Mouse (Mus musculus): ENCODE measurements around the gene Btla. TPM values are rescaled to one million over a fixed set of nuclear protein-coding genes. Genes with fewer than 3 reads are reported as not detected.

The Btla gene
- polyA plus RNA-seq, 1 experiment = 1.8 TPM

DNA sequence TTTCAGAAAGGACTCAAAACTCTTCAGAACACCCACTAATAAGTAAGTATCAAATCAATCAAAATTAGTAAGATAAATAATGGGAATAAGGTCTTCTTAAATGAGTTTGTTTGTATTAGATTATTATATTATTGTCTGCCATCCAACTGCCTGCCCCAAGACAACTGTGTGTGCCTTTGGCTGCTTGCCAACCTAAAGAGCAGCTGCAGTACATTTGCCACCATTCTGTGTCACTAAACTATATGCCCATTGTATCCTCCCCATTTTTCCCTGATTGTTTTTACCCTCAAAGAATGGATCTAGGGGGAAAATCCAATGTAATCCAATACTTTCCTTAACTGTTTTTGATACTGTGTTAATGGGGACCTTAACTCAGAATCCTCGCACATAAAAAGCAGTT is 18.6 kb downstream of the Btla start:
- no peaks in the 10 kb centered on the region for H3K27me3 ChIP-seq (replicated peaks; ENCODE audit: control insufficient read depth, insufficient read depth, low read length)
- TF ChIP-seq POLR2A (IDR thresholded peaks at IDR 0.05; ENCODE audit: low read depth, low read length) (no peak), CTCF (conservative IDR thresholded peaks at IDR 0.05; ENCODE audit: insufficient read depth, insufficient read length, low read depth, low read length) (no peak)
- DNase-seq = no peak
- WGBS = 91% methylated on average over 1 of the region's 1 CpGs
- no peak overlapping the region for H3K27ac ChIP-seq (ENCODE audit: insufficient read depth, low read depth, low read length)
- H3K4me1 ChIP-seq (ENCODE audit: control insufficient read depth, insufficient read depth, low read length) = no peaks in the 10 kb centered on the region
- H3K4me3 ChIP-seq (ENCODE audit: insufficient read depth, low read depth, low read length) = no peak overlapping the region
- no peaks in the 10 kb centered on the region for H3K36me3 ChIP-seq (ENCODE audit: control insufficient read depth, insufficient read depth, low read length)

DNA sequence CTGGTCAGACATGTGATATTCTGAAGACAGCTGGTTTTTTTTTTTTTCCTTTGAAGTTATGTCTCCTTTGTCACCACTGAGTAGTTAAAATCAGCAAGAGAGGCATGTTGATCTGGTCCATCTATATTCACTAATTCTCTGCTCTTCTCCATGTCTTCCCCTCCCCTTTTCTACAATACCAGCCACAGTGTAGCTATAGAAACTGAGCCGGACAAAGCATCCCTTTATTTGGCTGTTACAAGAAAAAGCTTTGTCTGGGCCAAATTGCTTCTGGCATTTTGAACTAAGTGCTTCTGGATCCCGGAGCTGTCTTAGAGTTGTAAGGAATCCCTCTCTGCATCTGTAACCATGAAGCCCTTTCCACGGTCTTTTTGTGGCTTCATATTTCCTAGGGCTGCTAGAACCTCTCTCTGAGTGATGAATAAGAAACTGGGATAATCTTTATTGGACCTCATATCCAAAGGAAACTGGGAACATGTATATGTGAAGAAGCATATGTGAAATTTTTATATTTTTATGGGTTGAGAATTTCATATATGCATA is 20.9 kb downstream of the Btla start:
- Histone ChIP-seq H3K27ac (ENCODE audit: insufficient read depth, low read depth, low read length) (no peak overlapping the region), H3K36me3 (ENCODE audit: control insufficient read depth, insufficient read depth, low read length) (no peaks in the 10 kb centered on the region), H3K4me1 (ENCODE audit: control insufficient read depth, insufficient read depth, low read length) (no peaks in the 10 kb centered on the region), H3K4me3 (ENCODE audit: insufficient read depth, low read depth, low read length) (no peak overlapping the region), H3K27me3 (replicated peaks; ENCODE audit: control insufficient read depth, insufficient read depth, low read length) (no peaks in the 10 kb centered on the region)
- WGBS = 75% methylated on average over 3 of the region's 3 CpGs
- TF ChIP-seq CTCF (conservative IDR thresholded peaks at IDR 0.05; ENCODE audit: insufficient read depth, insufficient read length, low read depth, low read length) (no peak), POLR2A (IDR thresholded peaks at IDR 0.05; ENCODE audit: low read depth, low read length) (no peak)
- DNase-seq = no peak

DNA sequence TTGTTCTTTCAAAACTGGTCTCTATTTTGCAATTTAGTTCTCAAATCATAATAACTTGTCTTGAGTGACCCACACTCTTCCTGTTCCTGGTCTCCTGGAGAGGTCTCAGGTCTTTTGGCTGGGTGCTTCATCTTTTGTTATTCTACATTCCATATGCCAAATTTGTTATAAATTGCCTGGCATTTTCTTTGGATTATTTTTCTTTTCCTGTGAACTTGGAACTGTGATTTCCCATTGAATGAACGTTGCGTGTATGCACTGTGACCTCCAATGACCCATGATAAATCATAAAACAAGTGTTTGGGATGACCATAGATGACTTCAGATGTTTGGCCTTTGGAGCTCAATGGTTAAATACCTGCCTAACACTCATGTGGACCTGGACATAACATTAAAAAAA is 25.6 kb downstream of the Btla start:
- DNase-seq = peak; percentile 82

DNA sequence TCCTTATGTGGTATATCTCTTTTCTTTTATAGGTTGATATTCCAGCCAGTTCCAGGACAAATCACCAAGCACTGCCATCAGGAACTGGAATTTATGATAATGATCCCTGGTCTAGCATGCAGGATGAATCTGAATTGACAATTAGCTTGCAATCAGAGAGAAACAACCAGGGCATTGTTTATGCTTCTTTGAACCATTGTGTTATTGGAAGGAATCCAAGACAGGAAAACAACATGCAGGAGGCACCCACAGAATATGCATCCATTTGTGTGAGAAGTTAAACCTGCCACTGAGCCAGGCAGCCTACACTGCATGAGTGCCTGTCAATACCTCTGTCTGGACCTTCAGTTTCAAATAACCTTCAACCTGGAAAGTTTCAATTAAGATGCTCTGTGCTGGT is 26.2 kb downstream of the Btla start:
- H3K27me3 ChIP-seq (replicated peaks; ENCODE audit: control insufficient read depth, insufficient read depth, low read length) = no peaks in the 10 kb centered on the region
- no peaks in the 10 kb centered on the region for H3K36me3 ChIP-seq (ENCODE audit: control insufficient read depth, insufficient read depth, low read length)
- H3K4me3 ChIP-seq (ENCODE audit: insufficient read depth, low read depth, low read length) = no peak overlapping the region
- H3K4me1 ChIP-seq (ENCODE audit: control insufficient read depth, insufficient read depth, low read length) = no peaks in the 10 kb centered on the region
- H3K27ac ChIP-seq (ENCODE audit: insufficient read depth, low read depth, low read length) = peak overlapping the region; percentile 57
- peak; percentile 19 for DNase-seq
- TF ChIP-seq POLR2A (IDR thresholded peaks at IDR 0.05; ENCODE audit: low read depth, low read length) = no peak

More for the DNA sequence above, 25.6 kb downstream of the Btla start:
- H3K4me1 ChIP-seq (ENCODE audit: control insufficient read depth, insufficient read depth, low read length) = no peaks in the 10 kb centered on the region
- no peak overlapping the region for H3K27ac ChIP-seq (ENCODE audit: insufficient read depth, low read depth, low read length)
- no peak overlapping the region for H3K4me3 ChIP-seq (ENCODE audit: insufficient read depth, low read depth, low read length)
- TF ChIP-seq CTCF (conservative IDR thresholded peaks at IDR 0.05; ENCODE audit: insufficient read depth, insufficient read length, low read depth, low read length) = no peak
- TF ChIP-seq POLR2A (IDR thresholded peaks at IDR 0.05; ENCODE audit: low read depth, low read length) = no peak
- WGBS = 45% methylated on average over 2 of the region's 2 CpGs
- H3K27me3 ChIP-seq (replicated peaks; ENCODE audit: control insufficient read depth, insufficient read depth, low read length) = no peaks in the 10 kb centered on the region
- no peaks in the 10 kb centered on the region for H3K36me3 ChIP-seq (ENCODE audit: control insufficient read depth, insufficient read depth, low read length)

DNA sequence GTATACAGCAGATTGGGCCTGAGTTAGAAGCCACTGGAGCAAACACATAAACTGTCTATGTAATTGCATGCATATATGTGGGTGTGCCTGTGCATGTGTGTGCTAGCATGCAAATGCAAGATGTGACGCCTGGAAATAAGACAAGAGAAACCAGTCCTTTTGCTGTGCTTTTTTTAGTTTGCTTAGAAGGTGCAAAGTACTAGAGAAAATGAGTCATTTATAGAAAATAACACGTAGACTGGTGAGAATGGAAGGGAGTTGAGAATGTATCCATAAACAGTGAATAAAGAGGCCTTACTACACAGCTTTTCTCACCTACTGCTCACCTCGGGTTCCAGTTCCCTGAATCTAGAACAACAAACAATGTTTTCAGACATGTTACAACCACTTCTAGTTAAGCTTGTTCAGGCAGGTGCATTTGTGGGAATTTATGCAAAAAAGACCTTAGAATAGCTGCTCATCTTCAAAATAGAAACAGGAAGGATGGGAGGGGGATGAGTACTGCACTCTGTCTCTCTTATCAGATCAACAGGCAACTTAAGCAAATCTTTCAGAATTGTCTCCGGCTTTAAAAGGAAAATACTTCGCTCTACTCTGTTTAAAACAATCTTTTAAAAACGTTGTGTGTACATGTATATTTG is 27.8 kb downstream of the Btla start:
- DNase-seq = peak; percentile 39

DNA sequence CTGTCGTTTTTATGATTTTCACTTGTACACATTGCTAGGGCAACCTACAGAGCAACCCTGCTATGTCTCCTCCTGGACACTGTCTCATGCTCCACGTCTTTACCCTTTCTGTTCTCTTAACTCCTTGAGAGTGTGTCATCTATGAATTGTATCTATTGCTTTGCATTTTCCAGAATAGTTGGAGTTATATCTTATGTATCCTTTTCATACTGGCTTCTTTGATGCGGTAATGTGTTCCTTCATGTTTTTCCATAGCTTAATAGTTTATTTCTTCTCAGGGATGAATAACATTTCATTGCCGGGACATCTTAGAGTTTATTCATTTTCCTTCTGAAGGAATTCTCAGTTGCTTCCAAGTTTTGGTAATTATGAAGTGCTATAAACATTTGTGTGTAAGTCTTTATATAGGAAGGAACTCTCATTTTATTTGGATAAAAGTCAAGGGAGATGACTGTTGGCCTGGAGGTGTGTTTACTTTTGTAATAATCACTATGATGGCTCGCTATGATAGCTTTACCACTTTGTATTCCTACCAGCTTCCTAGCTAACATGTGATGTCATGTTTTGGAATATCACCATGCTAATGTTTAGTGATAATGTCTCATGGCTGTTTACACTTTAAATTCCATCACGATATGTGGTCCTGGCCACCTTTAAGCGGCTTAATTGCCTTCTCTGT is 31.2 kb downstream of the Btla start:
- H3K36me3 ChIP-seq (ENCODE audit: control insufficient read depth, insufficient read depth, low read length) = no peaks in the 10 kb centered on the region
- H3K27ac ChIP-seq (ENCODE audit: insufficient read depth, low read depth, low read length) = no peak overlapping the region
- DNase-seq = no peak
- WGBS = 93% methylated on average over 7 of the region's 7 CpGs
- no peaks in the 10 kb centered on the region for H3K27me3 ChIP-seq (replicated peaks; ENCODE audit: control insufficient read depth, insufficient read depth, low read length)
- H3K4me3 ChIP-seq (ENCODE audit: insufficient read depth, low read depth, low read length) = no peak overlapping the region
- no peak for TF ChIP-seq POLR2A (IDR thresholded peaks at IDR 0.05; ENCODE audit: low read depth, low read length)
- TF ChIP-seq CTCF (conservative IDR thresholded peaks at IDR 0.05; ENCODE audit: insufficient read depth, insufficient read length, low read depth, low read length) = no peak
- H3K4me1 ChIP-seq (ENCODE audit: control insufficient read depth, insufficient read depth, low read length) = no peaks in the 10 kb centered on the region

More for the DNA sequence above, 27.8 kb downstream of the Btla start:
- Histone ChIP-seq H3K27me3 (replicated peaks; ENCODE audit: control insufficient read depth, insufficient read depth, low read length) (no peaks in the 10 kb centered on the region), H3K36me3 (ENCODE audit: control insufficient read depth, insufficient read depth, low read length) (no peaks in the 10 kb centered on the region), H3K4me3 (ENCODE audit: insufficient read depth, low read depth, low read length) (no peak overlapping the region), H3K4me1 (ENCODE audit: control insufficient read depth, insufficient read depth, low read length) (no peaks in the 10 kb centered on the region), H3K27ac (ENCODE audit: insufficient read depth, low read depth, low read length) (no peak overlapping the region)
- WGBS = 74% methylated on average over 6 of the region's 6 CpGs
- TF ChIP-seq CTCF (conservative IDR thresholded peaks at IDR 0.05; ENCODE audit: insufficient read depth, insufficient read length, low read depth, low read length) = no peak
- TF ChIP-seq POLR2A (IDR thresholded peaks at IDR 0.05; ENCODE audit: low read depth, low read length) = no peak

DNA sequence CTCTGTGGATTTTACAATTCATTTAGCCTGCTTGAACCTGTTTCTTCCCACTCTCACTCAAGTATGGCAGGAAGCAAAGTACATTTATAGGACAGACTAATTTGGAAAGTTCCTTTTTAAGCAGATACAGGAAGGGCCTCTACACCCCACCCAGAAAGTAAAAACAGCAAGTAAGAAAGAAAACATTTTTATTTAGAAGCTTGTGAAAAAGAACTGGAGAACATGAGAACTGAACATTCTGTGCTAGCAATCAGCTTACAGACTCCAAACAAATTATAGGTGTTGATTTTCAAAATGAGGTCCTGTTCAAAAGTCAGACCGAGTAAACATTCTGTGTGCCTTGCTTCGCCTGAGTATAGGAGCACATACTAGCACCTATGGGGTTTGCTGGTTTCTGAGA is 32.8 kb downstream of the Btla start:
- TF ChIP-seq CTCF (conservative IDR thresholded peaks at IDR 0.05; ENCODE audit: insufficient read depth, insufficient read length, low read depth, low read length) (no peak), POLR2A (IDR thresholded peaks at IDR 0.05; ENCODE audit: low read depth, low read length) (no peak)
- Histone ChIP-seq H3K27ac (ENCODE audit: insufficient read depth, low read depth, low read length) (peak overlapping the region; percentile 71), H3K4me3 (ENCODE audit: insufficient read depth, low read depth, low read length) (no peak overlapping the region), H3K27me3 (replicated peaks; ENCODE audit: control insufficient read depth, insufficient read depth, low read length) (no peaks in the 10 kb centered on the region), H3K36me3 (ENCODE audit: control insufficient read depth, insufficient read depth, low read length) (no peaks in the 10 kb centered on the region), H3K4me1 (ENCODE audit: control insufficient read depth, insufficient read depth, low read length) (no peaks in the 10 kb centered on the region)
- 76% methylated on average over 2 of the region's 2 CpGs for WGBS
- DNase-seq = peak; percentile 61
